Mouse (Mus musculus): Measurements from ENCODE around the gene Id1.

Gene Id1

DNA sequence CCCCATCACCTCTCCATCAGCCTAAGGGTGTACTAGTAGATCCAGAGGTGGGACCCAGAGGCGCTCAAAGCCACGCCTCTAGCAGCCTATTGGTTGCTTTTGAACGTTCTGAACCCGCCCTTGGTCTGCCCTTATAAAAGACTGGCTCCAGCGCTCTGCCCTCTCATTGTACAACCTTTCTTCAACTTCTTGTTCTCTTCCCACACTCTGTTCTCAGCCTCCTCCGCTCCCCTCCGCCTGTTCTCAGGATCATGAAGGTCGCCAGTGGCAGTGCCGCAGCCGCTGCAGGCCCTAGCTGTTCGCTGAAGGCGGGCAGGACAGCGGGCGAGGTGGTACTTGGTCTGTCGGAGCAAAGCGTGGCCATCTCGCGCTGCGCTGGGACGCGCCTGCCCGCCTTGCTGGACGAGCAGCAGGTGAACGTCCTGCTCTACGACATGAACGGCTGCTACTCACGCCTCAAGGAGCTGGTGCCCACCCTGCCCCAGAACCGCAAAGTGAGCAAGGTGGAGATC lies at the start of gene Id1:
Id1 (plus strand) TSS at position 162 of the 512 bp plus-strand sequence.
- CTCF ChIA-PET = interaction anchor here (0.5 to 2.4 kb wide), 9 partner anchors 12 to 68 kb away, joined by 3 to 12 read pairs (median 4); partner anchors contain the start of gene H13 (in 1 of the 4)
- POLR2A ChIA-PET = interaction anchor here (0.5 to 24.6 kb wide), 56 partner anchors 9 to 153 kb away, joined by 3 to 728 read pairs (median 4); partner anchors contain the start of genes Cox4i2 (in 2 of the 4), Mcts2 (in 2 of the 4), H13 (in 1 of the 4) and Tpx2 (in 1 of the 4)

DNA sequence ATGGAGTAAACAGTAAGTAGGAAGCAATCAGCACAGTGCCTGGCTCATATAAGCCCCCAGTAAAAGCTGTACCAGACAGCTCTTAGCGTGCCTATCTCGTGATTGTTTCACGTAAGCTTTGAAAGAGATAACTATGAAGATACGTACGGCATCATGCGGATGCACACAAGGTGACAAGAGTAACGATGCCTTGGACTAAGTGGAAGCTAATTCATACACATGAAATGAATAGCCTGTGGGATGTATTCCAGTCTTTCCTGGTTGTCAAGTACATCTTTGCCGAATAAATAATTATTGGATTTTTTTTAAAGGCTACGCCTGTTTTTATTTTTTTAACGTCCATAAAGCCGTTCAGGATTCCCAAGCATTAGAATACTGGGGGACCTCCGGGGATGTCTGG lies 49.7 kb upstream of the Id1 start:
- POLR2A ChIA-PET = interaction anchor here (0.5 to 3.8 kb wide), 90 partner anchors 9 to 967 kb away, joined by 3 to 67 read pairs (median 4); partner anchors contain the start of genes H13 (in 4 of the 4), Bcl2l1 (in 2 of the 4), Id1 (in 2 of the 4) and Tpx2 (in 2 of the 4)
- CTCF ChIA-PET = interaction anchor here (0.6 to 2.3 kb wide), 15 partner anchors 8 to 144 kb away, joined by 3 to 13 read pairs (median 4); partner anchors contain the start of genes H13 (in 2 of the 4) and Bcl2l1 (in 1 of the 4)

- ChIA-PET POLR2A (interaction anchor here (0.5 to 3.8 kb wide), 89 partner anchors 9 to 967 kb away, joined by 3 to 67 read pairs (median 4); partner anchors contain the start of genes H13 (in 4 of the 4), Bcl2l1 (in 2 of the 4), Id1 (in 2 of the 4) and Tpx2 (in 2 of the 4)), CTCF (interaction anchor here (0.6 to 2.3 kb wide), 15 partner anchors 9 to 144 kb away, joined by 3 to 13 read pairs (median 4); partner anchors contain the start of genes H13 (in 2 of the 4) and Bcl2l1 (in 1 of the 4))
These were observed 49.2 kb upstream of the Id1 start, which contains the start of gene Mcts2 for GRCm38 (mm10) chr2:152686806-152687267. Mcts2 (plus strand) TSS chr2:152687035.

- ChIA-PET CTCF (interaction anchor here in 1 of 4 experiments (2.0 to 7.1 kb wide), 2 partner anchors 76 kb away, joined by 8 to 102 read pairs; no protein-coding TSS in a partner anchor), POLR2A (interaction anchor here in 3 of 4 experiments (0.6 to 2.6 kb wide), 8 partner anchors 9 to 181 kb away, joined by 3 to 9 read pairs (median 4); partner anchors contain the start of gene H13 (in 1 of the 3))
These were observed 44.4 kb upstream of the Id1 start for GRCm38 (mm10) chr2:152691564-152692217.

DNA sequence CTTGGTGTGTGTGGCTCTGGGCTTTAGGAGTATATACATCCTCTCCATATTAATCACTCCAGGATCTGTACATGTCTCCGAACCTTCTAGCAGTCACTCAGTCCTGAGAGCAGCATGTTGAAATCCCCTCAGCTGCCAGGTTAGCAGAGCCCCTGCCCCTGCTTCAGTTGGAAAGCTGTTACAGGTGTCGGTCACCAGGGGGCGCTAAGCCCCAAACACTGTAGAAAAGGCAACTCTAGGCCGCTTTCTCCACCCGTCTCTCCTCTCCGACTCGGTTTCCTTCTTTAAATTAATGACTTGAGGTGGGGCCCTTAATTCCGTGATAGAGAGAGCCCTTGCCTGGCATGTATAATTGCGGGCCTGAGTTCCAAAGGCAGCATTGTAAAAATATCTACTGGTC lies 42.8 kb upstream of the Id1 start:
- ChIA-PET CTCF (interaction anchor here (0.6 to 7.1 kb wide), 49 partner anchors 8 to 935 kb away, joined by 3 to 102 read pairs (median 4); partner anchors contain the start of genes H13 (in 2 of the 4) and Cox4i2 (in 1 of the 4)), POLR2A (interaction anchor here (0.5 to 24.7 kb wide), 34 partner anchors 10 to 350 kb away, joined by 3 to 728 read pairs (median 5); partner anchors contain the start of genes Bcl2l1 (in 2 of the 4), H13 (in 2 of the 4), Id1 (in 2 of the 4) and Trib3 (in 1 of the 4))

- ChIA-PET CTCF (interaction anchor here (0.6 to 7.1 kb wide), 40 partner anchors 10 to 168 kb away, joined by 3 to 102 read pairs (median 4); partner anchors contain the start of gene H13 (in 2 of the 4)), POLR2A (interaction anchor here in 3 of 4 experiments (0.7 to 24.7 kb wide), 30 partner anchors 10 to 350 kb away, joined by 3 to 728 read pairs (median 6); partner anchors contain the start of genes H13 (in 2 of the 3), Id1 (in 2 of the 3), Bcl2l1 (in 1 of the 3) and Trib3 (in 1 of the 3))
These were observed 42.3 kb upstream of the Id1 start for GRCm38 (mm10) chr2:152693735-152694134.

DNA sequence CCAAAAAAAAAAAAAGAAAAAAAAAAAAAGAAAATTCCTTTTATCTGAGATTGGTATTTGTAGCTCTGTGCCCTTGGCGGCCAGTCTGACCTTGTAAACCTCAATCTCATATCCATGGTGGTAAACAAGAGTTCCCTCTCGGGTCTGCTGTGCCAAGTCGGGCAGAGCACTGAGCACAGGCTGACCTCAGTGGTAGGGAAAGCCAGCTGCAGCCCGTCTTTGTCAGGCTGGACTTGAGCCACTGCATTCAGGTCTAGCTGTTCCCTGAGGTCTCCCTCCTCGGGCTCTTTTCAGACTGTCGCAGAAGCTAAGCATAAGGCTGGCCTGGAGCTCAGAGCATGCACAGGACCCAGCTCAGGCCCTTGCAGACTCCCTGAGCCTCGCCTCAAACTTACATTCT lies 41.3 kb upstream of the Id1 start:
- POLR2A ChIA-PET = interaction anchor here (0.6 to 24.7 kb wide), 36 partner anchors 8 to 153 kb away, joined by 3 to 728 read pairs (median 4); partner anchors contain the start of genes H13 (in 2 of the 4), Id1 (in 2 of the 4), Mcts2 (in 2 of the 4) and Bcl2l1 (in 1 of the 4)
- CTCF ChIA-PET = interaction anchor here (0.6 to 7.1 kb wide), 23 partner anchors 12 to 947 kb away, joined by 3 to 102 read pairs (median 11); partner anchors contain the start of genes H13 (in 3 of the 4) and Bcl2l1 (in 1 of the 4)

DNA sequence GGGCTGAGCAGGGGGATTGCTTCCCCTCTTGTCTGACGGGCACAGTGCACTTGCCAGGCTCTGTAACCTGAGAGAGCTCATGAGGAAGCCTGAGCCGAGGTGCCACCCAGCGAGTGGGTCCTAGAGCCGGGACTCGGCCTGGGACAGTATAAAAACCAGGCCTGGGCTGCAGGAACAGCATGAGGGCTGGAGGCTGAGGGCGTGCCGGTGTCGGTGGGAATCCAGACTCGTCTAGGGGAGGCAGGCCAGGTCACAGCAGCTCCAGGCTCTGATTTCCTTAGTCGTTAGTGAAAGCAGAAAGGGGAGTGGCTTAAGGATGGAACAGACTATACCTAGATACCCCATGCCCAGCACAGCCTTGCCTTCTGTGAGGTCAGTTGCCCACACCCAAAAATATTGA lies 40.0 kb upstream of the Id1 start:
- CTCF ChIA-PET = interaction anchor here (0.5 to 7.1 kb wide), 71 partner anchors 9 to 584 kb away, joined by 3 to 102 read pairs (median 5); partner anchors contain the start of genes Bcl2l1 (in 2 of the 4), H13 (in 2 of the 4), Id1 (in 2 of the 4) and Mcts2 (in 2 of the 4)
- POLR2A ChIA-PET = interaction anchor here in 3 of 4 experiments (0.5 to 24.7 kb wide), 65 partner anchors 8 to 889 kb away, joined by 3 to 728 read pairs (median 5); partner anchors contain the start of genes H13 (in 3 of the 3), Id1 (in 3 of the 3), Mcts2 (in 3 of the 3) and Tpx2 (in 2 of the 3)

DNA sequence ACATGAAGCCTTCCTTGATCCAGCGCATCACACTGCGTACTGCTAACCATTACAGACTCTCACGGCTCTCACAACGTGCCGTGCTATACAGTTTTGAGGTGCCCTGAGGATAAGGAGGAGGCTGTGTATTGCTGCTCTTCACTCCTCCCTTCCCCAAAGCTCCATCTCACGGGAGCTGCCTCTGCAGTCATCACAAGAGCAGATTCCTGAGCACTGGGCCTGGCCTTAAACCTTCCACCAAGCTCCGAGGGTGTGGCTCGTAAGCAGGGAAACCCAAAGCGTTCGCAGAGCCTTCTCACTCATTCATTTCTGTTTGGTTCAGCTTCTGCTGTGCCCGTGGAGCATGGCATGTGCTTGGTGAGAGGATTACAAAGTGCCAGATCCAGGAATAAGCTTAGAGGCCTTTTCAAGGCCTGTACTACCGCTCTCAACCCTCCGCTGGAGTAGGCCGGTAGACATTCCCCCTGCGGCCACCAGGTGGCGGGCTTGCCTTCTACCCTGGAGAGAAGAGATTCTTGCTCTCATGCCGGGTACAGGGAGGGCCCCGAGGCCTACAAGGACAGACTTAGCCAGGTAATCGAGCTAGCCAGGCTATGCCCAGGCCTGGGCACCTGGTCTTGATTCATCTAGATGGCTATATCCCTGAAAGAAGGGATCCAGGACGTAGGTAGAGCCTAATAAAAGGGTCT lies 39.4 kb upstream of the Id1 start:
- CTCF ChIA-PET = interaction anchor here (0.5 to 7.1 kb wide), 72 partner anchors 9 to 391 kb away, joined by 3 to 102 read pairs (median 5); partner anchors contain the start of genes Bcl2l1 (in 2 of the 4), H13 (in 2 of the 4), Id1 (in 2 of the 4) and Mcts2 (in 2 of the 4)
- POLR2A ChIA-PET = interaction anchor here (0.5 to 24.7 kb wide), 63 partner anchors 8 to 888 kb away, joined by 3 to 728 read pairs (median 5); partner anchors contain the start of genes H13 (in 3 of the 4), Id1 (in 3 of the 4), Mcts2 (in 3 of the 4) and Tpx2 (in 2 of the 4)

DNA sequence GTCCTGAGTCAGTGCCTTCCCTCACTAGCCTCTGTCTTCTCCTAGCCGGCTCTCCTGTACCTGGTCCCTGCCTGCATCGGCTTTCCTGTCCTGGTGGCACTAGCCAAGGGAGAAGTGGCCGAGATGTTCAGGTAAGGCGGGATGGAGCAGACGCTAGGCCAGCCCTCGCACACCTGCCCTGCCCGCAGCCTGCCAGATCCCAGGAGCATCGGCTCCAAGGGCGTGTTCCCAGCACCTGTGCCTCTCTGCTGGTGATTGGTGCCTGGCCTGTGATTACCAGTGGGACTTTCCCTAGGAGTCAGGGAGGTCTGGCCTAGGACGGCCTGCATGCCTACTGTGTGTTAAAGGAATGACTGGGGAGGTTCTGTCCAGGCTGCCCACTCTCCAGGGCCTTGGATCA lies 35.9 kb upstream of the Id1 start:
- ChIA-PET POLR2A (interaction anchor here in 2 of 4 experiments (0.5 to 24.7 kb wide), 29 partner anchors 7 to 959 kb away, joined by 3 to 728 read pairs (median 5); partner anchors contain the start of genes H13 (in 2 of the 2), Id1 (in 2 of the 2), Mcts2 (in 2 of the 2) and Cox4i2 (in 1 of the 2)), CTCF (interaction anchor here in 2 of 4 experiments (0.6 to 6.2 kb wide), 8 partner anchors 31 to 131 kb away, joined by 3 to 56 read pairs (median 4); partner anchors contain the start of genes Bcl2l1 (in 1 of the 2) and Id1 (in 1 of the 2))

DNA sequence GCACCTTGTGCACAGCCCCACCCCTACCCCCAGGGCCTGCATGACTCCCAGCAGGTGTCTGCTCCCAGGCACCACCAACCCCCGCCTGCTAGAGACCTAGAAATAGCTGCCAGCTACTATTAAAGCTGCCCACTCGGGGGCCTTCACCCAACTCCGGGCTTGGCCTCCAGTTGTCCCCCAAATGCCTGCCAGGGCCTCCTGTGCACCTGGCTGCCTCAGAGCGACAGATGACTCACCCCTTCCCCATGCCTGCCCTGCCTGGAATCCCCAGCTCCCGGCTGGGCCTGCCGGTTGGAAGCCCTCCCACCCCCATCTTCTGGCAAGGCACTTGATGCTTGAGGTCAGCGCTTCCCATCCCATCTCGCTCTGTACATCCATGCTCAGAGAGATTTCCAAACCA lies 35.3 kb upstream of the Id1 start:
- ChIA-PET POLR2A (interaction anchor here in 2 of 4 experiments (0.5 to 24.7 kb wide), 18 partner anchors 7 to 127 kb away, joined by 3 to 728 read pairs (median 7); partner anchors contain the start of genes Id1 (in 2 of the 2), Mcts2 (in 2 of the 2), Cox4i2 (in 1 of the 2) and H13 (in 1 of the 2)), CTCF (interaction anchor here (0.5 to 2.6 kb wide), 7 partner anchors 8 to 130 kb away, joined by 3 to 10 read pairs (median 3); partner anchors contain the start of genes Bcl2l1 (in 1 of the 4) and H13 (in 1 of the 4))

DNA sequence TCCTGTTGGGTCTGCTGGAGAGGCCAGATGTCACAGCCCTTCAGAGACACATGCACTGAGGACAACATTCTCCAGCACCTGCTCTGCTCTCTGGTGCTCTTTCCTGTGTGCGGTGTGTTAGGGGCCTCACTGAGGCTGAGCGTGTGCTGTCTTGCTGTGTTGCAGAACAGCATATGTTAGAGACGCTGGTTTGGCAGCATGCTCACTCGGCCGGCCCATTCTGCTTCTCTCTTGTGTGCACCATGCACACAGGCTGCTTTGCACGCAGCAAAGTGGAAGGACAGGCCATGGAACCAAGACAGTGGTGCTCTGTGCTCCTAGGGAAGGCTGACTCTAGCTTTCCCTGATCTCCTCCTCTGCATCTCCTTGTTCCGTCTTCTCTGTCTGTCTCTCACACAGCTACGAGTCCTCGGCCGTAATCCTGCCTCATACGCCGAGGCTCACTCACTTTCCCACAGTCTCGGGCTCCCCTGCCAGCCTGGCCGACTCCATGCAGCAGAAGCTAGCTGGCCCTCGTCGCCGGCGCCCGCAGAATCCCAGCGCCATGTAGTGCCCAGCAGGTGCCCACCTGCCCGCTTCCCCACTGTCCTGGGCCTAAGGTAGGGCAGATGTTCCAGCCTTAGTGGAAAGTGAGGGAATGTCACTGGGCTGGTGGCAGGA lies 32.3 kb upstream of the Id1 start:
- ChIA-PET POLR2A (interaction anchor here in 3 of 4 experiments (0.5 to 24.7 kb wide), 18 partner anchors 7 to 464 kb away, joined by 3 to 728 read pairs (median 4); partner anchors contain the start of genes Id1 (in 3 of the 3) and Mcts2 (in 1 of the 3)), CTCF (interaction anchor here in 3 of 4 experiments (0.5 to 1.7 kb wide), 5 partner anchors 35 to 134 kb away, joined by 3 to 5 read pairs (median 4); partner anchors contain the start of gene H13 (in 1 of the 3))

DNA sequence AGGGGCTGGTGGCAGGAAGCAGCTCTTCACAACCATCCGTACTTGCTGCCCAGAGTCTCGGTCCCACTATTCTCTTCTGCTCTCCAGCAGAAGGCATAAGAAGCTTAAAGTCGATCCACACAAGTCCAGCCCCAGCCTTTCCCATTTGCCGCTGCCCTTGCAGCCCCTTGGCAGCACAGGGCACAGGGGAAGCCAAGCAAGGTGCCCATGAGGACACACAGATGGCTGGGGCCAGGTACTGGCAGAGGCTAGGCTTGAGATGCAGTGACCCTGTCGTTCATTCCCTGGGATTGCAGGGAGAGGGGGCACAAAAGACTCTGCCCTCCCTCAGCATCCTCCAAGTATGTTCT lies 31.8 kb upstream of the Id1 start:
- CTCF ChIA-PET = interaction anchor here in 3 of 4 experiments (0.5 to 2.1 kb wide), 7 partner anchors 7 to 120 kb away, joined by 3 to 10 read pairs (median 5); partner anchors contain the start of gene H13 (in 1 of the 3)
- POLR2A ChIA-PET = interaction anchor here in 3 of 4 experiments (0.8 to 24.7 kb wide), 14 partner anchors 7 to 464 kb away, joined by 3 to 728 read pairs (median 6); partner anchors contain the start of genes Id1 (in 3 of the 3) and Mcts2 (in 1 of the 3)

- CTCF ChIA-PET = interaction anchor here (0.5 to 2.1 kb wide), 10 partner anchors 8 to 549 kb away, joined by 3 to 10 read pairs (median 4); partner anchors contain the start of gene H13 (in 1 of the 4)
- POLR2A ChIA-PET = interaction anchor here in 3 of 4 experiments (0.7 to 24.7 kb wide), 21 partner anchors 8 to 463 kb away, joined by 3 to 728 read pairs (median 7); partner anchors contain the start of genes Id1 (in 2 of the 3) and Mcts2 (in 2 of the 3)
These were observed 31.2 kb upstream of the Id1 start for GRCm38 (mm10) chr2:152704811-152705370.
